ENCODE assay signal across 9 mouse cellular contexts in genomic region chr5:92707921-92708491, GRCm38 (mm10). TPM values are rescaled to one million over a fixed set of nuclear protein-coding genes. Genes with fewer than 3 reads are reported as not detected.
DNase-seq lines count a peak whose midpoint lies in the region; ATAC-seq lines count a peak whose summit lies in the region.
"Had no signal": no experiment of that assay in that cellular context is flagged by ENCODE, and none has a peak within 500 bp of the region (broad histone marks: within the 10 kb centered on the region; RNA-seq: fewer than 3 reads in every experiment).

No protein-coding gene starts in this region.

- H3K4me2 ChIP-seq in kidney, embryonic 16.5 days (replicated peaks; ENCODE audit: low read depth, low read length) = no peak overlapping the region
- H3K4me2 ChIP-seq in forebrain, embryonic 13.5 days = no peak overlapping the region
- H3K4me2 ChIP-seq: limb, embryonic 15.5 days had no signal

- H3K27ac ChIP-seq in kidney, embryonic 16.5 days (ENCODE audit: low read length) = peak overlapping the region; percentile 67
- H3K27ac ChIP-seq in forebrain, embryonic 13.5 days = peak overlapping the region; percentile 35
- H3K27ac ChIP-seq: limb, embryonic 15.5 days had no signal

- H3K4me1 ChIP-seq in kidney, embryonic 16.5 days (ENCODE audit: insufficient read depth, low read length) = peaks cover 6% of the 10 kb centered on the region
- peaks cover 45% of the 10 kb centered on the region for H3K4me1 ChIP-seq in forebrain, embryonic 13.5 days
- H3K4me1 ChIP-seq: limb, embryonic 15.5 days had no signal

- no peak for DNase-seq in kidney, adult 11 months
- DNase-seq in embryo, embryonic 10.5 days (ENCODE audit: low spot score) = peak; percentile 43
- peak; percentile 60 for DNase-seq in lung, postnatal 36 days
- DNase-seq in left cerebral cortex, postnatal 4 days = no peak
- DNase-seq in left cerebral cortex, adult 18-20 months (ENCODE audit: low spot score in 2 of 2) = no peak

- H3K36me3 ChIP-seq in kidney, embryonic 16.5 days (ENCODE audit: insufficient read depth, low read length) = no peaks in the 10 kb centered on the region
- no peaks in the 10 kb centered on the region for H3K36me3 ChIP-seq in forebrain, embryonic 13.5 days (ENCODE audit: poor library complexity, severe bottlenecking)
- H3K36me3 ChIP-seq: G1E; limb, embryonic 15.5 days had no signal

- H3K9ac ChIP-seq in kidney, embryonic 16.5 days (replicated peaks; ENCODE audit: low read length) = 0 out of 2 replicates have a peak overlapping the region, but pooled peaks have one; percentile 1
- no peak overlapping the region for H3K9ac ChIP-seq in forebrain, embryonic 13.5 days
- H3K9ac ChIP-seq: limb, embryonic 15.5 days had no signal

- WGBS in kidney, embryonic 16.5 days = 26% methylated on average over 7 of the region's 7 CpGs
- 25% methylated on average over 7 of the region's 7 CpGs for WGBS in forebrain, embryonic 13.5 days

- peak; percentile 61; the same call in 1 of the 2 replicates for ATAC-seq in kidney, embryonic 16.5 days (ENCODE audit: low FRiP score, low TSS enrichment)
- no peak for ATAC-seq in forebrain, embryonic 13.5 days

- no peak overlapping the region for H3K4me3 ChIP-seq in kidney, embryonic 16.5 days (ENCODE audit: low read length)
- no peak overlapping the region for H3K4me3 ChIP-seq in forebrain, embryonic 13.5 days
- H3K4me3 ChIP-seq: limb, embryonic 15.5 days had no signal

- no peaks in the 10 kb centered on the region for H3K27me3 ChIP-seq in kidney, embryonic 16.5 days (ENCODE audit: insufficient read depth, low read length)
- no peaks in the 10 kb centered on the region for H3K27me3 ChIP-seq in forebrain, embryonic 13.5 days
- H3K27me3 ChIP-seq: limb, embryonic 15.5 days had no signal

- H3K9me3 ChIP-seq in kidney, embryonic 16.5 days (ENCODE audit: low read length) = no peaks in the 10 kb centered on the region
- H3K9me3 ChIP-seq in forebrain, embryonic 13.5 days (replicated peaks) = no peaks in the 10 kb centered on the region
- H3K9me3 ChIP-seq: G1E; limb, embryonic 15.5 days had no signal

- intact Hi-C loops in left cerebral cortex, postnatal 4 days (cut with DNase I) = no loop called here

RNA-seq across cellular contexts. Expression of gene Shroom3, which starts 24.8 kb away (rescaled TPM):
- 8.1 and 8.3 TPM in 2 replicates for polyA plus RNA-seq in kidney, embryonic 16.5 days (2015; fragmentation: Nextera tagmentation; extraction: Ambion mirVana)
- polyA plus RNA-seq in forebrain, embryonic 13.5 days (2015; fragmentation: Nextera tagmentation; extraction: Ambion mirVana) = 3.6 and 3.7 TPM in 2 replicates
- total RNA-seq in left cerebral cortex, postnatal 4 days (2021) = 1 to 10 TPM; 3.2 to 4.9 TPM
- total RNA-seq in left cerebral cortex, adult 18-20 months (2021) = 1 to 10 TPM; 3.1 to 3.6 TPM
- polyA plus RNA-seq: G1E had no signal

RNA-seq across cellular contexts. Expression of gene Ccdc158, which starts 32.9 kb away (rescaled TPM):
- polyA plus RNA-seq in kidney, embryonic 16.5 days (2015; fragmentation: Nextera tagmentation; extraction: Ambion mirVana) = 1.0 and 1.1 TPM in 2 replicates
- polyA plus RNA-seq in forebrain, embryonic 13.5 days (2015; fragmentation: Nextera tagmentation; extraction: Ambion mirVana) = 0.47 and 0.99 TPM in 2 replicates
- total RNA-seq in left cerebral cortex, postnatal 4 days (2021) = under 1 TPM; 0.52 to 0.64 TPM
- under 1 TPM; 0.47 to 0.51 TPM for total RNA-seq in left cerebral cortex, adult 18-20 months (2021)
- polyA plus RNA-seq: G1E had no signal

Comparison
In these comparisons a context has a peak if more than half of its experiments do, and no peak if none do; other contexts are left out.
1. DNase-seq: peak in embryo, embryonic 10.5 days (single experiment) and lung, postnatal 36 days (single experiment); none in kidney, adult 11 months (single experiment), left cerebral cortex, postnatal 4 days (single experiment) and left cerebral cortex, adult 18-20 months (0 of 2).